ENCODE assay signal across 7 mouse cellular contexts in the genomic region with DNA sequence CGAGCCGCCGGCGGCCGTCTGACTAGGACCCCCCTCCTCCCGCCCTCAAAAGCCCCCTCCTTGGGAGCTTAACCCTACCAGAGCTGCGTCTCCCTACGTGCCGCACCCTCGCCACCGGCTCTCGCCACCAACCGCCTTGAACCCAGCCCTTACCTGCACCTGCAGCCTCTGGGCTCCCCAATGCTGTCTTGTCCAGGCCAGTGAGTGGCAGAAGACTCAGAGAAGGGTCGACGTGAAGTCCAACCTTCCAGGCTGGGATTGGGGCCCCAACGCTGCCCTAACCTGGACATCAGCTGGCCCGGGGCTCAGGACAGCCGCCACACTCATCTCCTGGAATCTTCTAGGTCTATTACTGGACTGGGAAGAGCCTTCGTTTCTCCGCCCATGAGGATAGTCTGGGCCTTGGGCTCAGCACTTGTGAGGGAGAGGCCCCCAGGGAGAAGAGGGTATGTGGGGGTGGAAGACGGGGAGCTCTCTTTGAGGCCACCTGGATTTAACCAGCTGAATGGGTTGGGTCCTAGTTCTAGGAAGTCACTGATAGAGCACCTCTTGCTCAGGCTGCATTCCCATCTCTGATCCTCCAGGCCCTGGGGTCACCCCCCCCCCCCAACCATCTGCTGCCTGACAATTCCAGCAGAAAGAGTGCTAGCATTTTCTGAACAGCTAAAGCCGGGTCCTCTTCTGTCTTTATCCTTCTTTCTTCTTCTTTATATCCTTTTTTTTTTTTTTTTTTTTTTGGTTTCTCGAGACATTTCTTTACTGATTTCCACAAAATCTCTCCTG. TPM values are rescaled to one million over a fixed set of nuclear protein-coding genes. Genes with fewer than 3 reads are reported as not detected.
DNase-seq lines count a peak whose midpoint lies in the region; ATAC-seq lines count a peak whose summit lies in the region.

A gene (minus strand): TSS at position 321 of the 783 bp plus-strand sequence.

- H3K9ac ChIP-seq in forebrain, embryonic 12.5 days: peak within 1 kb of the TSS; percentile 38

- peaks cover 68% of the 10 kb centered on the region for H3K27me3 ChIP-seq in forebrain, embryonic 12.5 days

- WGBS in forebrain, embryonic 12.5 days: 9% methylated on average over 23 of the region's 23 CpGs

- no peak within 1 kb of the TSS for H3K27ac ChIP-seq in forebrain, embryonic 12.5 days

- H3K4me2 ChIP-seq in forebrain, embryonic 12.5 days: peak within 1 kb of the TSS; percentile 55

- no peaks in the 10 kb centered on the region for H3K36me3 ChIP-seq in forebrain, embryonic 12.5 days (replicated peaks)

- no peaks in the 10 kb centered on the region for H3K9me3 ChIP-seq in forebrain, embryonic 12.5 days

- peaks cover 18% of the 10 kb centered on the region for H3K4me1 ChIP-seq in forebrain, embryonic 12.5 days

- ATAC-seq in forebrain, embryonic 12.5 days (ENCODE audit: low FRiP score): no peak

- H3K4me3 ChIP-seq in forebrain, embryonic 12.5 days (replicated peaks): peak within 1 kb of the TSS; percentile 38

- no peak for DNase-seq in left cerebral cortex, adult 18-20 months (ENCODE audit: low spot score in 2 of 2)
- DNase-seq in left cerebral cortex, adult 9 months (ENCODE audit: low spot score in 2 of 2): no peak
- no peak for DNase-seq in layer of hippocampus, postnatal 36 days
- DNase-seq in neural tube, embryonic 10.5 days (ENCODE audit: extremely low spot score, low spot score): peak; percentile 49
- no peak for DNase-seq in right cerebral cortex, postnatal 4 days
- no peak for DNase-seq in thymus, postnatal 4 days

RNA-seq across cellular contexts. Expression of the gene that starts here (rescaled TPM):
- total RNA-seq in left cerebral cortex, adult 18-20 months (2021): 10 to 100 TPM; 29.2 to 37.4 TPM
- polyA plus RNA-seq in forebrain, embryonic 12.5 days (2016; fragmentation: Nextera tagmentation; extraction: Ambion mirVana): 0.21 TPM in 1 of 2 replicates, not detected in the other
- total RNA-seq in layer of hippocampus, postnatal 36 days (2021): 10 to 100 TPM; 19.8 to 21.7 TPM
